Mouse (Mus musculus) c-Kit-positive CD71-positive TER-119-positive erythroid progenitor cells, embryonic 14.5 days (primary cell): ENCODE measurements around the gene Bri3bp.
"Not testable (repeated sequence)": the region's sequence is repeated elsewhere in the genome, so short reads cannot be mapped to it uniquely, and the experiment has no call there.

Experiments
- DNase-seq: peaks from one replicate; pipeline ENCODE4 v3.0.0-alpha.2; 2013; ENCODE audit warnings: low spot score

Gene Bri3bp

GRCm38 (mm10) chr5:125441234-125442114 is at the start of gene Bri3bp:
TSS of gene Bri3bp (plus strand) at chr5:125441568.
- DNase-seq = no peak

- no peak for DNase-seq
These were observed 49.8 kb upstream of the Bri3bp start for GRCm38 (mm10) chr5:125391609-125392008.

- DNase-seq = not testable (repeated sequence)
These were observed 49.2 kb upstream of the Bri3bp start for GRCm38 (mm10) chr5:125392176-125392575.

DNA sequence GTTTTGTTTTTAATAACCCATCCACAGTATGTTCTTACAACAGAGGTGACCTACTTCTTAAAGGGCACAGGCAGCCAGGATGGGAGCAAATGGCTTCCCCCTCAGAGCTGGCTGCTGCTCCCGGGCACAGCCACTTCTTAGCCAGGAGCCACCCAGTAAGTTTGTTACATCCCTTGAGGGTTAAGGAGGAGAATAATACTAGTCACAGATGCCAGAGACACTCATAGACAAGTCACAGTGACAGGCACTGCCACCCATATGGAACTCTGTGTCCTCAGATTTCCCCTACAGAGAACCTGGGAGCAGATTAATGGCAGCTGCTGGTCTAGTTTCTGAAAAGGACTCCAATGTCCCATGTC is 48.8 kb upstream of the Bri3bp start:
- no peak for DNase-seq

GRCm38 (mm10) chr5:125392977-125393621 is 48.3 kb upstream of the Bri3bp start:
- DNase-seq = peak; percentile 93

- peak; percentile 86 for DNase-seq
These were observed 47.5 kb upstream of the Bri3bp start for GRCm38 (mm10) chr5:125393622-125394603.

DNA sequence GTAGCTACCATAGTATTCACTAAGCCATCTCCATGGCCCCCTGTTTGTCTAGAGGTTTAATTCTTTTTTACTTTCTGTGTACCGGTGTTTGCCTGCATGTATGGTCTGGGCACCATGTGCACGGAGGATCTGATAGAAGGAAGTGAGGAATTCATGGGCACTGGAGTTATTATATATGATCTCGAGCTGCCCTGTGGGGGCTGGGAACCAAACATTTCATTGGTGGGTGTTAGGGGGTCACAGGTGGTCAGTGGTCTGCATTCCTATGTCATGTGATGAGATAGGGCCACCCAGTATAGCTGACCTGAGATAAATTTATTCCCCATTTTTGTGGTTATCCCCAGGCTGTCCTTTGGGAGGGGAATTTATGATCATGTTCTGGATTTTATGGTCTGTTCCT is 46.4 kb upstream of the Bri3bp start:
- DNase-seq = no peak

DNA sequence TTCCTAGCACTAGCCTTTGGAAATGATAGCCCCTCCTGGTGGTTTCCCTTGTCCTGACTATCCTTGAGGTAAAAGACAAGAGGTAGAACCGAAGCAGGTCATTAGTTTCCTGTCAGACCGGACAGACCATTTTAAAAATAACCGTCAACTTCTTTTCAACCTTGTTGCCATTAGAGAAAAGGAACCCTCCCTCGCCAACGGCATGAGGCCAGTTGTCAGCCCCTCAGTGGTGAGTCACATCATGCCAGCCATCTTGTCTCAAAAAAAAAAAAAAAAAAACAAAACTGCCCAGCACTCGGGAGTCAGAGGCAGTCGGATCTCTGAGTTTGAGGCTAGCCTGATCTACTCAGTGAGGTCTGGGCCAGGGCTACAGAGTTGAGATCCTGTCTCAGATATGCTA is 40.5 kb upstream of the Bri3bp start:
- DNase-seq = no peak

- no peak for DNase-seq
These were observed 38.9 kb upstream of the Bri3bp start for GRCm38 (mm10) chr5:125402476-125402875.

- DNase-seq = no peak
These were observed 38.4 kb upstream of the Bri3bp start for GRCm38 (mm10) chr5:125402991-125403390.

GRCm38 (mm10) chr5:125403481-125404465 is 37.6 kb upstream of the Bri3bp start:
- DNase-seq = peak; percentile 82

GRCm38 (mm10) chr5:125404536-125404902 is 36.8 kb upstream of the Bri3bp start:
- peak; percentile 48 for DNase-seq

DNA sequence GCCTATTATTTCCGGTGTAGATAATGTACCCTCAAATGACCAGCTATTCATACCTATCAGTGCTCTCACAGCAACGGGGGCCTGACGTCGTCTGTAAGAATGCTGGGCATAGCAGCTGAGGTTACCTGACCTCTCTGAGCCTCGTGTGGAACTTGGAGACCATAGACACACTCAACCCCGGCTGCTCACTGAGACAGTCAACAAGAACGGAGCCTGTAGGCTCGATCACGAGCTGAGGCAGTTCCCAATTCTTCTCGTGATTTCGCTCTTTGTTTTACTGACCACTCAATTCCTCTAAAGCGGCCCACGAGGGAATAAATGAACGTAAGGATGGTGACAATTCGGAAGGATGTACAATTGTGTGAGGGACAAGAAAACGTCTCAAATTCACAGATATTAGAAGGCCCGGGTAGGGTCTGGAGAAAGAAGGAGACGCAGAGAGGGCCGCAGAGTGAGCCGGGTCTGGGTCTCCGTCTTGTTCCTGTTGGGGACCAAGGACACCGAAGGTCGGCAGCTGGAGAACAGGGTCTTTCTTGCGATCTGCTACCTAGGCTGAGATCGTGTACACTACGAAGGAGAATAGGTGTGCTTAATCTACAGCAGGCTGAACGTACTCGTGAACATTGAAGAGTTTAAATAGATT is 36.3 kb upstream of the Bri3bp start:
- DNase-seq = peak; percentile 84

GRCm38 (mm10) chr5:125405546-125406248 is 35.7 kb upstream of the Bri3bp start:
- DNase-seq = peak; percentile 95

- DNase-seq = no peak
These were observed 34.9 kb upstream of the Bri3bp start for GRCm38 (mm10) chr5:125406322-125407016.

DNA sequence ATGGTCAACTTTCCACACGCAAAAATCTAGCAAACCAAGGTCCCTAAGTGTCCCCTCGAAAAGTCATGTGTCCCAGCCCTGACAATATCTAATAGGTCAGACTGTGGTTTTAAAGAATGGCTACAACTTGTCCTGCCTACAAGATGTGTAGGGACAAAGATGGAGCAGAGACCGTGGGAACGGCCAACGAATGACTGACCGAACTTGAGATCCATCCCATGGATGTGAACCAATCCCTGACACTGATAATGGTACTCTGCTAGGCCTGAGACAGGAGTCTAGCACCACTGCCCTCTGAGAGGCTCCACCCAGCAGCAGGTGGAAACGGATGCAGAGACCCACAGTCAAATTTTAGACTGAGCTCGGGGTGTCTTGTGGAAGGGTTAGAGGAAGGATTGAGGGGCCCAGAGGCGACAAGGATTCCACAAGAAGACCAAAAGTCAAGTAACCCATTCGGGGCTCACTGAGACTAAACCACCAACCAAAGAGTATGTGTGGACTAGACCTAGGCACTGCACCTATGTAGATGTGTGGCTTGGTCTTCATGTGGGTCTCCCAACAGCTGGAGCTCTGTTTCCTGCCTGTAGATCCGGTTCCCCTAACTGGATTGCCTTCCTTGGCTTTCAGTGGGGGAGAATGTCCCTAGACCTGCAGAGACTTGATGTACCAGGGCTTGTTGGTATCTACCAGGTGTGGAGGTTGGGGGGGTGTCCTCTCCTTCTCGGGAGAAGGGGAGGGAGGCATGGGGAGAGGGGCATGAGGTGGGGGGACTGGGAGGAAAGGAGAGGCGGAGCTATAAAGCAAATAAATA is 34.1 kb upstream of the Bri3bp start:
- no peak for DNase-seq

DNA sequence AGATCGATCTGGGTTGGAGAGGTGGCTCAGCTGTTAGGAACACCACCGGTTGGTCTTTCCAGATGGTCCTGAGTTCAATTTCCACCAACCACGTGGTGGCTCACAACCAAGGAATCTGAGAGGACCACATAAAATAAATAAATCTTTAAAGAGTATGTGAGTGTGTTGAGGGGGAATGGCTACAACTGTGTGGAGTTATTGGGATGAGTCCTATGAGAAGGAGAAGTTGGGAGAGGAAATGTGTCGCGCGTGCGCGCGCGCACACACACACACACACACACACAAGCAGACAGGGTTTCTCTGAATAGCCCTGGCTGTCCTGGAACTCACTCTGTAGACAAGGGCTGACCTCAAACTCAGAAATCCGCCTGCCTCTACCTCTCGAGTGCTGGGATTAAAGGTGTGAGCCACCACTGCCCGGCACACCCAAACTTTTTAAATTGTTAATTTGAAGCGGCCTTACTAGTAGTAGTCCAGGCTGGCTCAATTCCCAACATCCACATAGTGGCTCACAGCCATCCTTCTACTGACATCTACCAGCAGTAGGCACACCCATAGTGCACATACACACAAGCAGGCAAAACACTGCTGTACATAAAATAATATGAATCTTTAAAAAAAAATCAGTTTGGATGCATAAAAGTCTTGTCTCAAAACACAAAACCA is 33.3 kb upstream of the Bri3bp start:
- no peak for DNase-seq

GRCm38 (mm10) chr5:125408842-125409241 is 32.5 kb upstream of the Bri3bp start:
- peak; percentile 86 for DNase-seq
